Mouse (Mus musculus) forebrain, embryonic 14.5 days (tissue): ENCODE measurements at regions not wholly inside any gene's neighbourhood (a gene's known extent, or its start where the extent isn't known, plus 50 kb on each side); places are given as distances from the start of the nearest gene placed in this dataset.

Experiments
- ATAC-seq: fragments of 200-750 bp; cut with Nextera tagmentation; 2 replicates; pipeline ENCODE4 v1.8.0; 2017; ENCODE audit warnings: mild to moderate bottlenecking, moderate library complexity
- DNase-seq: peaks from one replicate; pipeline ENCODE4 v3.0.0-alpha.2; 2015; ENCODE audit warnings: low spot score
- H3K27ac ChIP-seq: fragments of 300-500 bp; sonication (generic); 2 replicates; pipeline ENCODE4 v1.5.1; 2014; ENCODE audit warnings: low read depth, mild to moderate bottlenecking, control low read depth, low read length, moderate library complexity
- H3K27me3 ChIP-seq: fragments of 300-500 bp; sonication (generic); replicated peaks from 2 replicates; pipeline ENCODE4 v1.6.1; 2014; ENCODE audit warnings: low read length, control low read depth, mixed read lengths; ENCODE audit not compliant: control insufficient read depth, insufficient read depth
- H3K36me3 ChIP-seq: fragments of 300-500 bp; sonication (generic); 2 replicates; pipeline ENCODE4 v1.6.1; 2014; ENCODE audit warnings: low read length, control low read depth; ENCODE audit not compliant: control insufficient read depth, insufficient read depth
- H3K4me1 ChIP-seq: fragments of 300-500 bp; sonication (generic); 2 replicates; pipeline ENCODE4 v1.6.1; 2014; ENCODE audit warnings: antibody characterized with exemption, low read length, control low read depth; ENCODE audit not compliant: control insufficient read depth, insufficient read depth
- H3K4me2 ChIP-seq: fragments of 300-500 bp; sonication (generic); 2 replicates; pipeline ENCODE4 v1.6.1; 2014; ENCODE audit warnings: mild to moderate bottlenecking, control low read depth, low read length
- H3K4me3 ChIP-seq: fragments of 300-500 bp; sonication (generic); 2 replicates; pipeline ENCODE4 v1.5.1; 2014; ENCODE audit warnings: low read depth, low read length, control low read depth
- H3K9ac ChIP-seq: fragments of 300-500 bp; sonication (generic); 2 replicates; pipeline ENCODE4 v1.6.1; 2014; ENCODE audit warnings: mild to moderate bottlenecking, low read length, control low read depth, moderate library complexity
- H3K9me3 ChIP-seq: fragments of 300-500 bp; sonication (generic); replicated peaks from 2 replicates; pipeline ENCODE4 v1.6.1; 2016; ENCODE audit warnings: low read length, control low read depth, mixed read lengths; ENCODE audit not compliant: control insufficient read depth
- WGBS: fragments of 180-500 bp; shearing (Covaris S2); extraction: QIAGEN DNeasy Blood & Tissue Kit; methylation state at CpG from one replicate; pipeline ENCODE4 v1.1.7; 2014; 5-methylcytosine and 5-hydroxymethylcytosine counted together

DNA sequence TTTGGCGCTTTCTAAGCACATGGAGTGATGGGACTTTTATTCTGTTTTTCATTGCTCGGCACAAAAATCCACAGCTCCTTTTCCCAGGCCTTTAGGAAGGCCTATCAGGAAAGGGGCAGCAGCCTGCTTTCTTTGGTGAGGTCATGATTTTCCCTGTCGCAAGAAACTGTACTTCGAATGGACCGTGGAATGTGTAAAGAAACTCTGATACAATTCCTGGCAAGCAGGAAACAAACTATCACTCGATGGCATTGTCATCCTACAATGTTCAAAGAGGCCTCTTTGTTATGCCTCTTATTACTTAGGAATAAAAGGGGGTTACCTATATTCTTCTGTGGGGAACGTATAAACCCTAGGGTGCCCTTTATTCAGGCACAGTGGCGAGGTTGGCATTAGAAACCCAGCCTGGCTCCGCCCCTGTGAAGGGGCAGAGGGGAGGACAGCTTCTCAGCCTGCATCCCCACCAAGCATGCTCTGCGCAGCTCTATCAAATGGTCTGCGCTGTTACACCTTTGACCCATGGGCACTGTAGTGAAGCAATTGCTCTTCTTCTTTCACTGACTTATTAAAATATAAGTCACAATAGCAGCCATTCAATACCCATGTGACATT lies 246.5 kb downstream of the Irs2 start:
- no peaks in the 10 kb centered on the region for H3K36me3 ChIP-seq
- 0 out of 2 replicates have a peak overlapping the region, but pooled peaks have one; percentile 38 for H3K4me2 ChIP-seq
- H3K27ac ChIP-seq: peak overlapping the region; percentile 94
- H3K9me3 ChIP-seq: no peaks in the 10 kb centered on the region
- H3K9ac ChIP-seq: peak overlapping the region; percentile 38; the same call in 1 of the 2 replicates
- H3K4me1 ChIP-seq: peaks cover 26% of the 10 kb centered on the region
- peak; percentile 18 for ATAC-seq
- no peak for DNase-seq
- H3K27me3 ChIP-seq: no peaks in the 10 kb centered on the region
- 11% methylated on average over 11 of the region's 11 CpGs for WGBS
- H3K4me3 ChIP-seq: no peak overlapping the region

DNA sequence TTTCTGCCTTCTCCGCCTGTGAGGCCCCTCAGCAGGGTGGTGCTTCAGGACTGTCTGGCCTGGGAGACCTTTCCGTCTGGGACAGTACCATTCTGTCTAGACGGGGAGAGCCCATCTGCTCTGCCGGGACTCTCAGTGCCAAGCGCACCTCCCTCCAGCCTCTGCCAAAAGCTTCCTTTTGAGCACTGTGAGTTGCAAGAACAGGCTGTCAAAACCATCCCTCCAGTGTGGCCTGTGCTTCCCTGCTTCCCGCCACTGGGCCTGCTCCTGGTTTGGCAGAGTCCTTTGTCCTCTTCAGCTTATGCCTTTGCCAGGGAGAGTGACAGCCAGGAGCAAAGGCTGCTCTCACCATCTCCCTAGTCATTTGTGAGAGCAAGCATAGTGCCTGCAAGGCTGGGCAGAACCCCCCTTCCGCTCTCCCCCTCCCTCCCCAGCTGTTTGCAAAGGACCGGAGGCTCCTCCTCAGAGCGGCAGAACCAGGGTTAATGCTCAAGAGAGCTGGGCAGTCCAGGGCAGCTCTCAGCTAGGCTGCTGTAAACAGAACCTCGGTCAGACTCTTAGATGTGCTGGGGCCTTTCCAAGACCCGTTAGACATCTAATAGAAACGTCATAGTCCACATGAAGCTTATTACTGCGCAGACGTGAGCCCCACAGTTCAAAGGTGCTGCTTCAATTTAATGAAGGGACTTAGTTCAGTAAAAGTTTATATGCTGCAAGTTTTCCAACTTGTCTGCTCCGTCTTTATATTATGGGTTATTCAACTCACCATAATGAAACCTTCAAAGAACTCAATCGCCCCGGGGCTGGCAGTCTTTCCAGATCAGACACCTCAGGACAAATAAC lies 247.2 kb downstream of the Irs2 start:
- Histone ChIP-seq H3K4me2 (peak overlapping the region; percentile 38), H3K9ac (peak overlapping the region; percentile 38; the same call in 1 of the 2 replicates), H3K27ac (peak overlapping the region; percentile 94), H3K9me3 (no peaks in the 10 kb centered on the region), H3K4me3 (no peak overlapping the region), H3K4me1 (peaks cover 26% of the 10 kb centered on the region), H3K27me3 (no peaks in the 10 kb centered on the region), H3K36me3 (no peaks in the 10 kb centered on the region)
- peak; percentile 94 for DNase-seq
- WGBS: under 1% methylated on average over 17 of the region's 17 CpGs
- ATAC-seq: peak; percentile 91

DNA sequence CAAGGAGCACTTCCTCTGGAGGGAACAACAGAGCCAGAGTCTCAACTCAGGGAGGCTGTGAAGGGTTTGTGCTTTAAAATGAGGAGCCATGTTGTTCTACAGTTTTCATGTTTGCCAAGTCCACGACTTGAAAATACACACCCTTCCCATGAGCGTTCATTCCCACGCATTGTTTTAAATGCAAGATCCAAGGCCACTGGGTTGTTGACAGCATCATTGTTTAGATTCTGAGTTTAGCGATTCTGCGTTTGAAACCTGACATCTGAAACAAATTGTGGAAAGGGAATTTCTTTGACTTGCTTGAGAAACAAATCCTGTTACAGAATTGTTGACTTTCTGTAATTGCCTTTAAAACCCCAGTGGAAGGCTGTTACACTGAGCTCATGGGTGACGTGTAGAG lies 248.0 kb downstream of the Irs2 start:
- WGBS: 23% methylated on average over 6 of the region's 6 CpGs
- Histone ChIP-seq H3K27me3 (no peaks in the 10 kb centered on the region), H3K4me1 (peaks cover 26% of the 10 kb centered on the region), H3K9ac (no peak overlapping the region), H3K4me2 (peak overlapping the region; percentile 38), H3K9me3 (no peaks in the 10 kb centered on the region), H3K27ac (peak overlapping the region; percentile 94), H3K36me3 (no peaks in the 10 kb centered on the region), H3K4me3 (no peak overlapping the region)
- ATAC-seq: no peak
- peak; percentile 11 for DNase-seq

DNA sequence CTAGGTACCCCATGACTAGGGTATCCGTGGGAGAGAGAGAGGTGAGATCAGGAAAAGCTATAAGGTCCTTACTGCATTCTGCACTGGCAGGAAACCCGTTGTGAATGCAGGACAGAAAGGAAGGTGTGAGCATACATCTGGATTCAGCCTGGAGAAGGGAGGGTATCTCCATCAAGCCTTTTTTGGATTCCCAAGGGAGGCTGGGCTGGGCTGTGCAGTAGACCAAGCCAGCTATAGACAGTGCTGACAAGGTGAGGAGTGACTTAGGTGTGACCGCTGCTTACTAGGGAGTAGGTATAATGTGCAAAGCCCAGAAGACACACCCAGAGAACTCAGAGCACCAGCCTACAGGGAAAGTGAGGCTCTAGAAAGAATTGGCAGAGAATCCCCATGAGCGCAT lies 250.1 kb downstream of the Irs2 start:
- Histone ChIP-seq H3K36me3 (no peaks in the 10 kb centered on the region), H3K27ac (no peak overlapping the region), H3K27me3 (no peaks in the 10 kb centered on the region), H3K4me2 (no peak overlapping the region), H3K9me3 (no peaks in the 10 kb centered on the region), H3K4me3 (no peak overlapping the region), H3K9ac (no peak overlapping the region), H3K4me1 (peaks cover 38% of the 10 kb centered on the region)
- ATAC-seq: no peak
- WGBS: 90% methylated on average over 4 of the region's 4 CpGs
- no peak for DNase-seq

DNA sequence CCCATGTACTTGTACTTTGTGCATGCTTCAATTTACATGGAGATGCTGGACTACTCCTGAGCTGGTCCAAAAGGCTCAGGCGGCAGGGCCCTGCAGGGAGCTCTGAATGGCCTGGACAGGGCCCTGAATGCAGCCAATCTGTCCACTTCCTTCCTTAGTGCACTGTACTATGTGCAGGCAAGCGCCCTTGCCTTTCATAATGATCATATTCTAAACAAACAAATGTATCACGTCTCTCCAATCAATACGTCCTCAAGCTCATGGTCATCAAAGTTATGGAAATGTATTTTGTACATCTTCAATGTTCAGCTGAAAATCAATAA lies 253.3 kb downstream of the Irs2 start:
- H3K27me3 ChIP-seq: no peaks in the 10 kb centered on the region
- H3K36me3 ChIP-seq: no peaks in the 10 kb centered on the region
- peaks cover 17% of the 10 kb centered on the region for H3K4me1 ChIP-seq
- peak overlapping the region; percentile 58; the same call in 1 of the 2 replicates for H3K27ac ChIP-seq
- ATAC-seq: no peak
- no peak overlapping the region for H3K9ac ChIP-seq
- no peak for DNase-seq
- H3K4me3 ChIP-seq: no peak overlapping the region
- no peak overlapping the region for H3K4me2 ChIP-seq
- WGBS: 69% methylated on average over 4 of the region's 4 CpGs
- no peaks in the 10 kb centered on the region for H3K9me3 ChIP-seq

DNA sequence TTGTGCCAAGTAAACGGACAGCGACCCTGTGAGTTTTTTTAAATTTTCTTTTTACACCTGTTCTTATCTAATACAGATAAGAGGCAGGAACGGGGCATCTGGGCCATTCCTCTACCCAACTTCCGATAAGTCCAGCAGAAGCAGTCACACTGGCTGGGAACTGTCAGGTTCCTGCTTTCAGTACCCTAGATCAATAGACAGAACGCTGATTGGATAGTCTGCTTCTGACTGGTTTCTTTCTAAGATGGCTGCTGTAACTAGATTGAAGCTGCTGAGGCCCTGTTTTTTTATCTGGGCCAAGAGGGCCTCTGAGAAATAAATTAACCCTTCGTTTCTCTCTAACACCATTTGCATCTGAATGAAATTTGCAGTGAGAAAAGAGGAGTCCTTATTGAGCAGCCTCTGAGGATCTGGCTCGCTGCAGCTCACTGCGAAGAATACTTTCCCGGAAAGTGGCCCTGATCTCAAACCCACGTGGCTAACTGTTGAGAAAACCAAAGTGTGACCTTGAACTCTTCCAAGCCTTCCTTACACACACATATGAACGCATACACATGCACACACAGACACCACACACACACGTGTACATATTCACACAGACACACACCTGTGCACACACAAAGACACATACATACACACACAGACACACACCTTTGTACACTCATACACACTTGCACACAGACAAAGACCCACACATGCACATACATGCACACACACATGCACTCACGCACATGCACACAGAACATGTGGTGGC lies 253.8 kb downstream of the Irs2 start:
- H3K4me3 ChIP-seq: no peak overlapping the region
- H3K36me3 ChIP-seq: no peaks in the 10 kb centered on the region
- H3K4me1 ChIP-seq: peaks cover 12% of the 10 kb centered on the region
- 35% methylated on average over 13 of the region's 13 CpGs for WGBS
- peak overlapping the region; percentile 58; the same call in 1 of the 2 replicates for H3K27ac ChIP-seq
- no peak overlapping the region; the same call in 1 of the 2 replicates for H3K9ac ChIP-seq
- peak; percentile 69 for DNase-seq
- no peaks in the 10 kb centered on the region for H3K27me3 ChIP-seq
- no peak overlapping the region for H3K4me2 ChIP-seq
- H3K9me3 ChIP-seq: no peaks in the 10 kb centered on the region
- ATAC-seq: peak; percentile 74

DNA sequence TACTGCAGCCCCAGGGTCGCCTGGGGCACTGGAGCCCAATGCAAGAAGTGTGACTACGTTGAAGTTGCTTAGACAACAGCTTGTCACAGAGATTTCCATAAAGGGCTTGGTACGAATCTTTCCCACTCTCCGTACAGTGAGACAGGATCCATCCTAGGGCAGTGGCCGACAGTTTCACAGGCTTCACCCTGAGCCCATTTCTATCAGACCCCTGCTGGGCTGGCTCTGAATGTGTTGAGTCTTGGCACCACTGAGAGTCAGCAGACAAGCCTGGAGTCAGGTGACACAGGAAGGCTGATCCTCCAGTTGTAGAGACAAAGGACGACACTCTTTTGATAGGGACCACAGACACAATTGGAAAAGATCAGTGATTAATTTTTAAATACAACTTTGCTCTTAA lies 255.2 kb downstream of the Irs2 start:
- 68% methylated on average over 6 of the region's 6 CpGs for WGBS
- Histone ChIP-seq H3K4me1 (peaks cover 12% of the 10 kb centered on the region), H3K9ac (no peak overlapping the region), H3K36me3 (no peaks in the 10 kb centered on the region), H3K27me3 (no peaks in the 10 kb centered on the region), H3K4me3 (no peak overlapping the region), H3K4me2 (no peak overlapping the region), H3K27ac (no peak overlapping the region), H3K9me3 (no peaks in the 10 kb centered on the region)
- DNase-seq (peak; percentile 20), ATAC-seq (no peak)

DNA sequence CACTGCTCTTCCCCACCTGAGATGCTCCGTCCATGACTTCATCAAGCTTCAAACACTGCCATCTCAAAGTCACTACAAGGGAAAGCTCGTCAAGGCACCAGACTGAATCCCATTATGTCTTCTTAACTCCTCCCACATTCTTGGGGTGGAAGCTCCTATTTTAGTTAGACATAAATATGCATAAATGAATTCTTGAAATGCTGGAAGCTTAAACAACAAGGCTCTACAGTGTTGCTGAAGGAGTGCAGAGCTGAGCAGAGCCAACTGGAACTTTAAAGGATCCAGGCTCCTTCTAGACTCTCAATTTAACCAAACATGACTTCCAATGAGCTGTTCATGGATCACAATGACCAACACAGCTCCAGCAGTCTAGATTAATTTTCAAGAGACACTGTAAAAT lies 261.1 kb downstream of the Irs2 start:
- DNase-seq: no peak
- Histone ChIP-seq H3K4me2 (no peak overlapping the region), H3K4me3 (no peak overlapping the region), H3K36me3 (no peaks in the 10 kb centered on the region), H3K9ac (no peak overlapping the region), H3K27ac (no peak overlapping the region), H3K27me3 (no peaks in the 10 kb centered on the region), H3K4me1 (no peaks in the 10 kb centered on the region), H3K9me3 (no peaks in the 10 kb centered on the region)
- ATAC-seq: no peak
- WGBS: 68% methylated on average over 2 of the region's 2 CpGs
